Mouse (Mus musculus) G1E (cell line): ENCODE measurements around the gene Flrt1. TPM values are rescaled to one million over a fixed set of nuclear protein-coding genes. Genes with fewer than 3 reads are reported as not detected.

Source experiments
- ATAC-seq: 2 replicates; pipeline ENCODE4 v1.8.0; 2016; ENCODE audit warnings: mild to moderate bottlenecking; ENCODE audit not compliant: insufficient number of reproducible peaks, poor library complexity, low FRiP score, severe bottlenecking; ENCODE audit errors: extremely low read depth
- DNase-seq: peaks from one replicate; pipeline ENCODE4 v3.0.0; 2012; ENCODE audit warnings: low spot score
- H3K27me3 ChIP-seq: 2 replicates; pipeline ENCODE4 v1.6.1; 2012; ENCODE audit warnings: mild to moderate bottlenecking, low read length, inconsistent platforms; ENCODE audit not compliant: insufficient read depth
- H3K36me3 ChIP-seq: replicated peaks from 2 replicates; pipeline ENCODE3; 2012; ENCODE audit warnings: mild to moderate bottlenecking, inconsistent platforms
- H3K4me1 ChIP-seq: 2 replicates; pipeline ENCODE4 v1.6.1; 2012; ENCODE audit warnings: low read depth, low read length, inconsistent platforms, mixed read lengths; ENCODE audit not compliant: insufficient read depth
- H3K4me3 ChIP-seq: 2 replicates; pipeline ENCODE4 v1.5.1; 2012; ENCODE audit warnings: low read depth, mild to moderate bottlenecking, inconsistent platforms, low read length, moderate library complexity, mixed read lengths
- H3K9me3 ChIP-seq: replicated peaks from 2 replicates; pipeline ENCODE4 v1.6.1; 2012; ENCODE audit warnings: inconsistent platforms
- CTCF ChIP-seq: IDR thresholded peaks from 2 replicates; pipeline ENCODE4 v1.5.1; 2012; ENCODE audit warnings: low read depth, low read length, inconsistent platforms, mixed read lengths
- GATA1 ChIP-seq: IDR thresholded peaks from 2 replicates; pipeline ENCODE4 v1.6.1; 2012; ENCODE audit warnings: borderline replicate concordance, low read length, inconsistent platforms, mixed read lengths
- GATA2 ChIP-seq: IDR thresholded peaks from 2 replicates; pipeline ENCODE4 v1.6.1; 2012; ENCODE audit warnings: low read depth, low read length, inconsistent platforms, borderline replicate concordance
- POLR2AphosphoS5 ChIP-seq: IDR thresholded peaks from 2 replicates; pipeline ENCODE4 v1.6.1; 2012; ENCODE audit warnings: low read depth, low read length, inconsistent platforms; ENCODE audit not compliant: insufficient replicate concordance
- TAL1 ChIP-seq: conservative IDR thresholded peaks from 2 replicates; pipeline ENCODE4 v1.6.1; 2012; ENCODE audit warnings: low read depth, low read length, inconsistent platforms, mixed read lengths
- polyA plus RNA-seq: library from polyadenylated mRNA; stranded (reverse); fragments of >175 nt; gene quantifications from 2 replicates; pipeline ENCODE4 v1.2.3, GENCODE M21; 2012
- total RNA-seq, 2 experiments: library from RNA; stranded (forward) in 1 of 2; stranded (reverse) in 1 of 2; fragments of 200-1000 nt in 1 of 2; fragments of >200 nt in 1 of 2; fragmentation: Nextera tagmentation in 1 of 2; gene quantifications; 2 replicates each; pipeline ENCODE4 v1.2.3; 2014 to 2017

The Flrt1 gene
- total and polyA plus RNA-seq, 3 experiments = 0.05 TPM; not detected in 2

GRCm38 (mm10) chr19:7068136-7068535 lies 37.4 kb downstream of the Flrt1 start:
- TF ChIP-seq GATA2 = no peak
- TF ChIP-seq CTCF = peak; percentile 19; the same call in 1 of the 2 replicates
- Histone ChIP-seq H3K4me1 (peaks cover 25% of the 10 kb centered on the region), H3K36me3 (no peaks in the 10 kb centered on the region), H3K9me3 (no peaks in the 10 kb centered on the region), H3K27me3 (peaks cover 72% of the 10 kb centered on the region), H3K4me3 (no peak overlapping the region)
- DNase-seq (no peak), ATAC-seq (no peak)

- H3K4me1 ChIP-seq = peaks cover 25% of the 10 kb centered on the region
- no peaks in the 10 kb centered on the region for H3K9me3 ChIP-seq
- H3K4me3 ChIP-seq = no peak overlapping the region
- ATAC-seq (no peak), DNase-seq (no peak)
- H3K27me3 ChIP-seq = peaks cover 72% of the 10 kb centered on the region
- no peaks in the 10 kb centered on the region for H3K36me3 ChIP-seq
- TF ChIP-seq CTCF (no peak), TAL1 (no peak), GATA1 (no peak), GATA2 (no peak), POLR2AphosphoS5 (no peak)
These were observed 38.0 kb downstream of the Flrt1 start for GRCm38 (mm10) chr19:7067344-7068050.

- peaks cover 25% of the 10 kb centered on the region for H3K4me1 ChIP-seq
- no peaks in the 10 kb centered on the region for H3K36me3 ChIP-seq
- H3K27me3 ChIP-seq = peaks cover 68% of the 10 kb centered on the region
- H3K9me3 ChIP-seq = no peaks in the 10 kb centered on the region
- TF ChIP-seq POLR2AphosphoS5 (no peak), CTCF (no peak), TAL1 (no peak), GATA2 (no peak), GATA1 (no peak)
- H3K4me3 ChIP-seq = no peak overlapping the region
- ATAC-seq (no peak), DNase-seq (no peak)
These were observed 38.6 kb downstream of the Flrt1 start for GRCm38 (mm10) chr19:7066828-7067342.

GRCm38 (mm10) chr19:7066034-7066827 lies 39.3 kb downstream of the Flrt1 start:
- H3K9me3 ChIP-seq = no peaks in the 10 kb centered on the region
- no peak for TF ChIP-seq GATA2
- TF ChIP-seq POLR2AphosphoS5 = no peak
- TF ChIP-seq TAL1 = no peak
- no peak for TF ChIP-seq GATA1
- no peak for TF ChIP-seq CTCF
- peaks cover 31% of the 10 kb centered on the region for H3K4me1 ChIP-seq
- ATAC-seq (no peak), DNase-seq (no peak)
- no peak overlapping the region for H3K4me3 ChIP-seq
- H3K36me3 ChIP-seq = no peaks in the 10 kb centered on the region
- peaks cover 67% of the 10 kb centered on the region for H3K27me3 ChIP-seq

- ATAC-seq (peak; percentile 45), DNase-seq (peak; percentile 70)
- TF ChIP-seq POLR2AphosphoS5 (no peak), CTCF (peak; percentile 98)
- H3K36me3 ChIP-seq = no peaks in the 10 kb centered on the region
- peaks cover 69% of the 10 kb centered on the region for H3K27me3 ChIP-seq
- H3K9me3 ChIP-seq = no peaks in the 10 kb centered on the region
- H3K4me3 ChIP-seq = no peak overlapping the region
- H3K4me1 ChIP-seq = peaks cover 33% of the 10 kb centered on the region
These were observed 41.0 kb downstream of the Flrt1 start for GRCm38 (mm10) chr19:7064571-7064970.

GRCm38 (mm10) chr19:7062916-7063315 lies 42.6 kb downstream of the Flrt1 start:
- Histone ChIP-seq H3K4me3 (no peak overlapping the region), H3K27me3 (peaks cover 66% of the 10 kb centered on the region), H3K36me3 (no peaks in the 10 kb centered on the region), H3K4me1 (peaks cover 32% of the 10 kb centered on the region), H3K9me3 (no peaks in the 10 kb centered on the region)
- DNase-seq (no peak), ATAC-seq (no peak)
- no peak for TF ChIP-seq TAL1
- no peak for TF ChIP-seq GATA1
- no peak for TF ChIP-seq GATA2
- no peak for TF ChIP-seq CTCF
- TF ChIP-seq POLR2AphosphoS5 = no peak
